Mouse (Mus musculus) G1E (cell line): Measurements from ENCODE around the gene Kmt5c.

Experiments
- CTCF ChIP-seq: IDR thresholded peaks from 2 replicates; pipeline ENCODE4 v1.5.1; 2012; ENCODE audit warnings: low read depth, low read length, inconsistent platforms, mixed read lengths
- GATA1 ChIP-seq: IDR thresholded peaks from 2 replicates; pipeline ENCODE4 v1.6.1; 2012; ENCODE audit warnings: borderline replicate concordance, low read length, inconsistent platforms, mixed read lengths
- GATA2 ChIP-seq: IDR thresholded peaks from 2 replicates; pipeline ENCODE4 v1.6.1; 2012; ENCODE audit warnings: low read depth, low read length, inconsistent platforms, borderline replicate concordance
- POLR2AphosphoS5 ChIP-seq: IDR thresholded peaks from 2 replicates; pipeline ENCODE4 v1.6.1; 2012; ENCODE audit warnings: low read depth, low read length, inconsistent platforms; ENCODE audit not compliant: insufficient replicate concordance
- TAL1 ChIP-seq: conservative IDR thresholded peaks from 2 replicates; pipeline ENCODE4 v1.6.1; 2012; ENCODE audit warnings: low read depth, low read length, inconsistent platforms, mixed read lengths

- no peak for TF ChIP-seq CTCF
- no peak for TF ChIP-seq GATA1
- no peak for TF ChIP-seq POLR2AphosphoS5
- TF ChIP-seq TAL1, result no peak
- no peak for TF ChIP-seq GATA2
These were observed 42.2 kb downstream of the Kmt5c start for GRCm38 (mm10) chr7:4782130-4782529.
